Mouse (Mus musculus) lung, postnatal 0 days (tissue): ENCODE measurements around the gene Gpd2.

Experiments
- CTCF ChIP-seq: IDR thresholded peaks from 2 replicates; pipeline ENCODE4 v1.5.1; 2016; ENCODE audit warnings: antibody characterized with exemption, mild to moderate bottlenecking
- EP300 ChIP-seq: IDR thresholded peaks from 2 replicates; pipeline ENCODE4 v1.6.1; 2016; ENCODE audit warnings: antibody characterized with exemption, mild to moderate bottlenecking, control low read depth

GRCm38 (mm10) chr2:57312268-57312797 is 74.9 kb downstream of the Gpd2 start:
- no peak for TF ChIP-seq CTCF
- no peak for TF ChIP-seq EP300
